Mouse (Mus musculus) lung, postnatal 0 days (tissue): ENCODE measurements around the gene Ttc29.

Source experiments
- CTCF ChIP-seq: IDR thresholded peaks from 2 replicates; pipeline ENCODE4 v1.5.1; 2016; ENCODE audit warnings: antibody characterized with exemption, mild to moderate bottlenecking
- EP300 ChIP-seq: IDR thresholded peaks from 2 replicates; pipeline ENCODE4 v1.6.1; 2016; ENCODE audit warnings: antibody characterized with exemption, mild to moderate bottlenecking, control low read depth

- TF ChIP-seq EP300: no peak
- no peak for TF ChIP-seq CTCF
Observed at GRCm38 (mm10) chr8:78434823-78435623, 221.9 kb downstream of the Ttc29 start.
